Mouse (Mus musculus): ENCODE data around the gene Gm10638.

The Gm10638 gene

GRCm38 (mm10) chr8:86786498-86786897, 41.0 kb downstream of the Gm10638 start:
- no peak for DNase-seq (ENCODE audit: low spot score in 2 of 2)

- DNase-seq (ENCODE audit: low spot score in 2 of 2): no peak
Observed at GRCm38 (mm10) chr8:86787891-86788420, 42.5 kb downstream of the Gm10638 start.

- no peak for DNase-seq (ENCODE audit: low spot score in 2 of 2)
Observed at GRCm38 (mm10) chr8:86789576-86789975, 44.1 kb downstream of the Gm10638 start.

GRCm38 (mm10) chr8:86791542-86791941, 46.0 kb downstream of the Gm10638 start:
- DNase-seq (ENCODE audit: low spot score in 2 of 2): no peak

- no peak for DNase-seq (ENCODE audit: low spot score in 2 of 2)
Observed at GRCm38 (mm10) chr8:86794716-86795115, 49.2 kb downstream of the Gm10638 start.

All from spleen, postnatal 14 days (tissue).